Mouse (Mus musculus) naive thymus-derived CD4-positive, alpha-beta T cell, adult 5 months (primary cell): ENCODE data around the gene Nlrp9a. TPM values are rescaled to one million over a fixed set of nuclear protein-coding genes. Genes with fewer than 3 reads are reported as not detected.

Experiments used
- polyA plus RNA-seq: library from polyadenylated mRNA; unstranded; fragments of 100-300 nt; shearing (Covaris generic); gene quantifications from one replicate; pipeline ENCODE4 v1.2.1, GENCODE M21; 2017

Nlrp9a gene
- polyA plus RNA-seq: not detected

GRCm38 (mm10) chr7:26534723-26535122 lies at the start of gene Nlrp9a:
Nlrp9a (plus strand) TSS chr7:26535023.

GRCm38 (mm10) chr7:26618364-26618763 lies 83.5 kb downstream of the Nlrp9a start, which contains the start of gene Vmn1r185:
Vmn1r185 (minus strand) TSS chr7:26618464.

Other genes with a start within 250 kb of the Nlrp9a start
- not detected for gene Cyp2a4, start 227.9 kb upstream of the Nlrp9a start, polyA plus RNA-seq
- gene Nlrp9c, start 131.3 kb upstream of the Nlrp9a start, polyA plus RNA-seq: 0.22 TPM
- 0.15 TPM for gene Nlrp4a, start 99.9 kb upstream of the Nlrp9a start, polyA plus RNA-seq
- 0.30 TPM for gene Vmn1r185, start 83.4 kb downstream of the Nlrp9a start, polyA plus RNA-seq
- gene Cyp2b23, start 151.4 kb downstream of the Nlrp9a start, polyA plus RNA-seq: not detected
- gene Cyp2b19, start 222.1 kb downstream of the Nlrp9a start, polyA plus RNA-seq: not detected